Mouse (Mus musculus) bone marrow macrophage, adult 2 months (primary cell): ENCODE results near the gene Supv3l1.

Experiments used
- CTCF ChIP-seq: IDR thresholded peaks from 2 replicates; pipeline ENCODE4 v1.5.1; 2012; ENCODE audit warnings: low read depth, mild to moderate bottlenecking, low read length, moderate library complexity
- POLR2A ChIP-seq: IDR thresholded peaks from 2 replicates; pipeline ENCODE4 v1.6.1; 2012; ENCODE audit warnings: mild to moderate bottlenecking, low read depth, low read length, borderline replicate concordance

- TF ChIP-seq CTCF (no peak), POLR2A (no peak)
These were observed 722 bp upstream of the Supv3l1 start for GRCm38 (mm10) chr10:62450280-62450640.
